Mouse (Mus musculus) small intestine, adult 2 months (tissue): ENCODE data around the gene Cflar.

Experiments used
- CTCF ChIP-seq: fragments of 200-500 bp; IDR thresholded peaks from 2 replicates; pipeline ENCODE4 v1.5.1; 2012; ENCODE audit warnings: low read depth, mild to moderate bottlenecking, control low read depth, inconsistent platforms, low read length, moderate library complexity, mixed read lengths; ENCODE audit not compliant: insufficient replicate concordance, insufficient read length; ENCODE audit errors: extremely low read depth
- POLR2A ChIP-seq: fragments of 200-500 bp; IDR thresholded peaks from 2 replicates; pipeline ENCODE4 v1.6.1; 2012; ENCODE audit warnings: low read depth, mild to moderate bottlenecking, control low read depth, inconsistent platforms, low read length, moderate library complexity

GRCm38 (mm10) chr1:58773905-58774304 is 62.6 kb downstream of the Cflar start:
- no peak for TF ChIP-seq POLR2A
- no peak for TF ChIP-seq CTCF
